8 mouse cellular contexts compared by ENCODE assay signal in the genomic region with DNA sequence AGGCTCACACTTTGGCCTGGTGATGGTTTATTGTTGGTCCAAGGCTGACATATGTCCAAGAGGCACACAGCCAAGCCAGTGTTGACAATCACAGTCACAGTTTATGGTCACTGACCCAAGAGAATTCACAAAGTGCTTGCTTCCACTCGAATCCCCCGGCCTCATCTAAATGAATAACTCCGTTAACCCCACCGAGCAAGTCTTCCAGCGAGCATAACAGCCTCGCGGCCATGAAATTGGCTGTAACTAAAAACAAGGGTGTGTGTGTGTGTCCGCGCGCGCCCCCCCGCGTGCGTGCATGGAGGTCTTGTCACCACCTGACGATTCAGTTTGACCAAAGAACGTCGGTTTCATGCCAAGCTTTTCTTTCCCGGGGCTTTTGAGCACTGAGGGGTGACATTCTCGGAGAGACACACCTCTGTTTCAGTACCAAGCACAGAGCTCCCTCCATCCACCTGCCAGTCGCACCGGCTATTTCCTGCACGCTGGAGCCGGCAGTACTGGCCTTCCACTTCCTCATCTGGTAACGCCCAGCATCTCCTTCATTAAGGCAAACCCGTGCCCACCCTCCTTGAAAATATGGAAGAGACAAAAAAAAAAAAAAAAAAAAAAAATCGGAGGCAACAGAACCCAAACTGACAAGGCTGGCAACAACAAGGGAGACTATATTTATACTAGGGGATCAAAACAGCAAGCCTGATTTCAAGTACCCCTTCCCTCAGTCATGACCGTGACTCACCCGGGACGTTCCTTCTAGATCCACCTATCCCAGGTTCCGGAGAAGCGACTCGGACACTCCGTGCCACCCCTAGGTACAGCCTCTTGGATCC. TPM values are rescaled to one million over a fixed set of nuclear protein-coding genes. Genes with fewer than 3 reads are reported as not detected.
DNase-seq lines count a peak whose midpoint lies in the region; ATAC-seq and TF ChIP-seq lines count a peak whose summit lies in the region.

No protein-coding gene starts in this region.

- H3K4me3 ChIP-seq in embryonic facial prominence, embryonic 11.5 days (ENCODE audit: low read depth, low read length): peak overlapping the region; percentile 60
- peak overlapping the region; percentile 65 for H3K4me3 ChIP-seq in lung, embryonic 14.5 days (ENCODE audit: low read depth, low read length)
- H3K4me3 ChIP-seq in olfactory bulb, adult 2 months (ENCODE audit: insufficient read depth, low read depth, low read length): peak overlapping the region; percentile 77

- H3K4me2 ChIP-seq in embryonic facial prominence, embryonic 11.5 days (ENCODE audit: low read depth, low read length): peak overlapping the region; percentile 95
- H3K4me2 ChIP-seq in lung, embryonic 14.5 days: peak overlapping the region; percentile 95

- H3K36me3 ChIP-seq in embryonic facial prominence, embryonic 11.5 days (replicated peaks; ENCODE audit: control insufficient read depth, insufficient read depth, low read depth, low read length): no peaks in the 10 kb centered on the region
- H3K36me3 ChIP-seq in lung, embryonic 14.5 days (ENCODE audit: insufficient read depth): no peaks in the 10 kb centered on the region; the same call in 1 of the 2 replicates

- peak overlapping the region; percentile 18; the same call in 1 of the 2 replicates for H3K9ac ChIP-seq in embryonic facial prominence, embryonic 11.5 days (replicated peaks; ENCODE audit: low read length)
- peak overlapping the region; percentile 50 for H3K9ac ChIP-seq in lung, embryonic 14.5 days

- peak; percentile 42 for DNase-seq in adrenal gland, postnatal 10 days
- DNase-seq in embryonic facial prominence, embryonic 11.5 days (ENCODE audit: low spot score): peak; percentile 47
- peak; percentile 43 to 44 for DNase-seq in heart, postnatal 14 days
- DNase-seq in kidney, postnatal 4 days: peak; percentile 57 to 67
- DNase-seq in lung, embryonic 14.5 days: peak; percentile 78
- peak; percentile 62 for DNase-seq in thymus, postnatal 4 days

- intact Hi-C loops in heart, postnatal 14 days (cut with DNase I): loop anchor here (10.0 kb wide), 1 partner anchor 59 kb away; a partner anchor contains a TSS

- ATAC-seq in CD4-positive, CD25-positive, alpha-beta regulatory T cell, adult 4 months: peak; percentile 43
- ATAC-seq in embryonic facial prominence, embryonic 11.5 days (replicated peaks; ENCODE audit: insufficient number of reproducible peaks, low FRiP score, low TSS enrichment, low read depth): no peak
- no peak for ATAC-seq in lung, embryonic 14.5 days (ENCODE audit: insufficient read depth)

- no peaks in the 10 kb centered on the region for H3K9me3 ChIP-seq in embryonic facial prominence, embryonic 11.5 days (replicated peaks; ENCODE audit: control insufficient read depth, low read length)
- no peaks in the 10 kb centered on the region for H3K9me3 ChIP-seq in lung, embryonic 14.5 days (ENCODE audit: low read depth, low read length)

- H3K4me1 ChIP-seq in embryonic facial prominence, embryonic 11.5 days (ENCODE audit: control insufficient read depth, insufficient read depth, low read length): no peaks in the 10 kb centered on the region
- no peaks in the 10 kb centered on the region for H3K4me1 ChIP-seq in lung, embryonic 14.5 days (ENCODE audit: insufficient read depth)
- peaks cover 21% of the 10 kb centered on the region for H3K4me1 ChIP-seq in olfactory bulb, adult 2 months (ENCODE audit: control insufficient read depth, insufficient read depth, low read length)

- 2% methylated on average over 33 of the region's 33 CpGs for WGBS in embryonic facial prominence, embryonic 11.5 days
- WGBS in lung, embryonic 14.5 days: 2% methylated on average over 33 of the region's 33 CpGs
- WGBS in olfactory bulb, adult 2 months: under 1% methylated on average over 33 of the region's 33 CpGs

- no peak for TF ChIP-seq POLR2A in olfactory bulb, adult 2 months (IDR thresholded peaks at IDR 0.05; ENCODE audit: insufficient read depth, low read depth, low read length)

- no peaks in the 10 kb centered on the region for H3K27me3 ChIP-seq in embryonic facial prominence, embryonic 11.5 days (ENCODE audit: control insufficient read depth, insufficient read depth, low read length)
- H3K27me3 ChIP-seq in lung, embryonic 14.5 days (ENCODE audit: insufficient read depth, low read length): no peaks in the 10 kb centered on the region

- H3K27ac ChIP-seq in embryonic facial prominence, embryonic 11.5 days (replicated peaks; ENCODE audit: low read depth, low read length): no peak overlapping the region
- H3K27ac ChIP-seq in lung, embryonic 14.5 days (ENCODE audit: low read depth): peak overlapping the region; percentile 45; the same call in 1 of the 2 replicates
- no peak overlapping the region for H3K27ac ChIP-seq in olfactory bulb, adult 2 months (ENCODE audit: insufficient read depth, low read depth, low read length)

- peak; percentile 44 for TF ChIP-seq CTCF in lung, embryonic 14.5 days (IDR thresholded peaks at IDR 0.05; ENCODE audit: low read depth)
- TF ChIP-seq CTCF in olfactory bulb, adult 2 months (IDR thresholded peaks at IDR 0.05; ENCODE audit: insufficient read depth, low read depth, low read length): no peak

RNA-seq across cellular contexts. Expression of a gene that starts 0.7 kb away (rescaled TPM):
- not detected for polyA plus RNA-seq in CD4-positive, CD25-positive, alpha-beta regulatory T cell, adult 4 months (2017; shearing (Covaris generic))
- under 1 TPM; 0.12 to 0.85 TPM for total RNA-seq in adrenal gland, postnatal 10 days (2021)
- 0.08 and 0.32 TPM in 2 replicates for polyA plus RNA-seq in embryonic facial prominence, embryonic 11.5 days (2014; fragmentation: Nextera tagmentation; extraction: Ambion mirVana)
- total RNA-seq in heart, postnatal 14 days (2021): under 1 TPM in 1 of 2 experiments, not detected in 1; 0.39 TPM
- 0.14 and 0.29 TPM in 2 replicates for polyA plus RNA-seq in lung, embryonic 14.5 days (2014; fragmentation: Nextera tagmentation; extraction: Ambion mirVana)
- not detected in 2 replicates for polyA plus RNA-seq in olfactory bulb, adult 2 months (2012; ENCODE audit: insufficient read depth, insufficient read length, low replicate concordance, missing spikeins)

RNA-seq across cellular contexts. Expression of a gene that starts 0.9 kb away (rescaled TPM):
- 10 to 100 TPM; 11.6 to 15.8 TPM for polyA plus RNA-seq in CD4-positive, CD25-positive, alpha-beta regulatory T cell, adult 4 months (2017; shearing (Covaris generic))
- total RNA-seq in adrenal gland, postnatal 10 days (2021): 10 to 100 TPM; 13.8 to 15.4 TPM
- polyA plus RNA-seq in embryonic facial prominence, embryonic 11.5 days (2014; fragmentation: Nextera tagmentation; extraction: Ambion mirVana): 2.6 and 3.0 TPM in 2 replicates
- total RNA-seq in heart, postnatal 14 days (2021): 10 to 100 TPM; 29.3 to 34.0 TPM
- 3.4 and 4.7 TPM in 2 replicates for polyA plus RNA-seq in lung, embryonic 14.5 days (2014; fragmentation: Nextera tagmentation; extraction: Ambion mirVana)
- polyA plus RNA-seq in olfactory bulb, adult 2 months (2012; ENCODE audit: insufficient read depth, insufficient read length, low replicate concordance, missing spikeins): not detected in 2 replicates
